Mouse (Mus musculus): ENCODE results near the gene Rab11fip3. TPM values are rescaled to one million over a fixed set of nuclear protein-coding genes. Genes with fewer than 3 reads are reported as not detected.
A peak's percentile ranks its signal among the peaks of the same experiment; 100 is the strongest.

Rab11fip3 gene
- polyA plus RNA-seq, 1 experiment from 2014 or later, result 31.0 TPM

DNA sequence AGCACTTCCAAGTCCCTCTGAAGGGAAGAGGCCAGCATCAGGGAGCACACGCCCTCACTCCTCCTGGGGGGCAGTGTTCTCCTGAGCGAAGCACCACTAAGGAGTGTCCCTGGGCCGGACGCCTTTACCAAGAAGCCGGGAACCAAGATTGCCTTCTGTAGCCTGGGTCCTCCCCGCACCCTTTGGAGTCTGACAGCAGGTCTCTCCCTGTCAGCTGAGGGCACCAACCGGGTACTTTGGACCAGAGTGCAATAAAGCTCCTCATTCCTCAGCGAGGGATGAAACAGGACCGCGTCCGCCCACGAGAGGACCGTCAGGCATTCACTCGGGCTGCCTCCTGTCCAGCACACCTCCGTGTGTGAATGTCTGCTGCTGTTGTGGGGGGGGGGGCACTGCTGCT lies 64.6 kb downstream of the Rab11fip3 start:
- WGBS, result 92% methylated on average over 15 of the region's 15 CpGs
- Histone ChIP-seq H3K9me3 (no peaks in the 10 kb centered on the region), H3K4me3 (no peak overlapping the region), H3K27me3 (no peaks in the 10 kb centered on the region), H3K4me1 (replicated peaks) (0 out of 2 replicates have a peak, but pooled peaks cover 2% of the 10 kb centered on the region), H3K27ac (replicated peaks) (no peak overlapping the region), H3K36me3 (peaks cover 37% of the 10 kb centered on the region), H3K4me2 (no peak overlapping the region), H3K9ac (no peak overlapping the region)
- ATAC-seq (ENCODE audit: low FRiP score, low read depth), result no peak

DNA sequence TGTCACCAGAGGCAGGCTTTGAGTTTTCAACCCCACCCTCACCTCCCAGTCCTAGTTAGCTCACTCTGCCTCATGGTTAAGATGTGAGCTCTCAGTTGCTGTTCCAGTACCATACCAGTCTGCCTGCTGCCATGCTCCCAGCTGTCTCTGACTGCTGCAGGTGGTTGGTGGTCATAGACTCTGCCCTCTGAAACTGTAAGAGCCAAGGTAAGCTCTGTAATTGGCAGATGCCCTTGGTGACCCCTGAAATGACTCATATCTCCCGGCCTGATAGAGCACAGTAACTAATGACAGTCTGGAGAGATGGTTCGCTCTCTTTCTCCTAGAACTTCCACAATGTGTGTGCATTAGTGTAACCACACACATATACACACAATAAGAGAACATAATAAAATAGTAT lies 65.5 kb downstream of the Rab11fip3 start:
- no peak overlapping the region for H3K27ac ChIP-seq (replicated peaks)
- H3K4me1 ChIP-seq (replicated peaks), result no peaks in the 10 kb centered on the region
- no peak overlapping the region for H3K4me2 ChIP-seq
- peaks cover 41% of the 10 kb centered on the region for H3K36me3 ChIP-seq
- no peaks in the 10 kb centered on the region for H3K9me3 ChIP-seq
- H3K4me3 ChIP-seq, result no peak overlapping the region
- H3K27me3 ChIP-seq, result no peaks in the 10 kb centered on the region
- WGBS, result 92% methylated on average over 2 of the region's 2 CpGs
- ATAC-seq (ENCODE audit: low FRiP score, low read depth), result no peak
- no peak overlapping the region for H3K9ac ChIP-seq

DNA sequence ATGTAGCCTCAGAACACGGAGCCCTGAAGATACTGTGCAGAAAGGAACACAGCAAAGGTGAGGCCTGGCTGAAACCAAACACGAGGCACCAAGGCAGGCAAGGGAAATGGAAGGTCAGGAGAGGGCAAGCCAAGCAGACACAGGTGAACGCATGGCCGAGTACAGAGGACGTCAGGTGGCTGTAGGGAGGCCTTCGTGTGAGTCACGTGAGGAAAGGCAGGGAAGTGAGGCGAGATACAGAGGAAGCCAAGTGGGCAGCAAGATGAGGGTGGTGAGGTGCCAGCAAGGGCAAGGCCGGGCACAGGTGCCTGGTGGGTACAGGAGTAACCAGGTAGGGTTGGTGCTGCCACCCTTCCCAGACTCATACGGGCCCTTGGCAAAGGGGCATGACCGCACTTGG lies 70.9 kb downstream of the Rab11fip3 start:
- Histone ChIP-seq H3K4me3 (no peak overlapping the region), H3K9me3 (no peaks in the 10 kb centered on the region), H3K27ac (replicated peaks) (no peak overlapping the region), H3K27me3 (no peaks in the 10 kb centered on the region), H3K36me3 (peaks cover 48% of the 10 kb centered on the region), H3K4me2 (no peak overlapping the region), H3K4me1 (replicated peaks) (no peaks in the 10 kb centered on the region), H3K9ac (no peak overlapping the region)
- 91% methylated on average over 11 of the region's 11 CpGs for WGBS
- ATAC-seq (ENCODE audit: low FRiP score, low read depth), result no peak

- H3K4me2 ChIP-seq, result no peak overlapping the region
- over 99% methylated on average over 3 of the region's 3 CpGs for WGBS
- H3K4me1 ChIP-seq (replicated peaks), result no peaks in the 10 kb centered on the region
- H3K4me3 ChIP-seq, result no peak overlapping the region
- no peaks in the 10 kb centered on the region for H3K9me3 ChIP-seq
- H3K27me3 ChIP-seq, result no peaks in the 10 kb centered on the region
- no peak overlapping the region for H3K27ac ChIP-seq (replicated peaks)
- no peak overlapping the region for H3K9ac ChIP-seq
- no peak for ATAC-seq (ENCODE audit: low FRiP score, low read depth)
- H3K36me3 ChIP-seq, result peaks cover 69% of the 10 kb centered on the region
Measured at GRCm38 (mm10) chr17:25993489-25993888, 75.9 kb downstream of the Rab11fip3 start.

- no peak overlapping the region for H3K9ac ChIP-seq
- no peak overlapping the region for H3K27ac ChIP-seq (replicated peaks)
- WGBS, result 97% methylated on average over 4 of the region's 4 CpGs
- no peaks in the 10 kb centered on the region for H3K9me3 ChIP-seq
- H3K4me3 ChIP-seq, result no peak overlapping the region
- ATAC-seq (ENCODE audit: low FRiP score, low read depth), result no peak
- H3K4me2 ChIP-seq, result no peak overlapping the region
- no peaks in the 10 kb centered on the region for H3K4me1 ChIP-seq (replicated peaks)
- peaks cover 58% of the 10 kb centered on the region for H3K36me3 ChIP-seq
- no peaks in the 10 kb centered on the region for H3K27me3 ChIP-seq
Measured at GRCm38 (mm10) chr17:25992274-25992673, 77.1 kb downstream of the Rab11fip3 start.

DNA sequence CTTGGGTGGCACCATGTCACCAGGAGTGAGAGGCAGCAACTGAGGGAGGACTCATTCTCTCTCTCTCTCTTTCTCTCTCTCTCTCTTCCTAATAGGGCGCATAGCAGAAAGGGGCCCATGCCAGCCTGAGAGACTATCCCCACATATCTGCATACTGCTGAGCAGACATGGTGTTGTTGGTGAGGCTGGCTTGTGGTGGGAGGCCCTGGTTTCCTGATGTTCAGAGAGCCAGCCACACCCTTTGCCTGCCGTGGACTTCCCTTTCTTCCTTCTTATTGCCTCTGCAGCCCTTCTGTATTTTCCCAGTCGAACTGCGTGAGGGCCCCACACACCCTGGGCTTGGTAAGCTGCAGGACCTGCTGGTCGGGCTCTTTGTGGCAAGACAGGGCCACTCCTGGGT lies 79.0 kb downstream of the Rab11fip3 start:
- no peak for ATAC-seq (ENCODE audit: low FRiP score, low read depth)
- 97% methylated on average over 5 of the region's 5 CpGs for WGBS

DNA sequence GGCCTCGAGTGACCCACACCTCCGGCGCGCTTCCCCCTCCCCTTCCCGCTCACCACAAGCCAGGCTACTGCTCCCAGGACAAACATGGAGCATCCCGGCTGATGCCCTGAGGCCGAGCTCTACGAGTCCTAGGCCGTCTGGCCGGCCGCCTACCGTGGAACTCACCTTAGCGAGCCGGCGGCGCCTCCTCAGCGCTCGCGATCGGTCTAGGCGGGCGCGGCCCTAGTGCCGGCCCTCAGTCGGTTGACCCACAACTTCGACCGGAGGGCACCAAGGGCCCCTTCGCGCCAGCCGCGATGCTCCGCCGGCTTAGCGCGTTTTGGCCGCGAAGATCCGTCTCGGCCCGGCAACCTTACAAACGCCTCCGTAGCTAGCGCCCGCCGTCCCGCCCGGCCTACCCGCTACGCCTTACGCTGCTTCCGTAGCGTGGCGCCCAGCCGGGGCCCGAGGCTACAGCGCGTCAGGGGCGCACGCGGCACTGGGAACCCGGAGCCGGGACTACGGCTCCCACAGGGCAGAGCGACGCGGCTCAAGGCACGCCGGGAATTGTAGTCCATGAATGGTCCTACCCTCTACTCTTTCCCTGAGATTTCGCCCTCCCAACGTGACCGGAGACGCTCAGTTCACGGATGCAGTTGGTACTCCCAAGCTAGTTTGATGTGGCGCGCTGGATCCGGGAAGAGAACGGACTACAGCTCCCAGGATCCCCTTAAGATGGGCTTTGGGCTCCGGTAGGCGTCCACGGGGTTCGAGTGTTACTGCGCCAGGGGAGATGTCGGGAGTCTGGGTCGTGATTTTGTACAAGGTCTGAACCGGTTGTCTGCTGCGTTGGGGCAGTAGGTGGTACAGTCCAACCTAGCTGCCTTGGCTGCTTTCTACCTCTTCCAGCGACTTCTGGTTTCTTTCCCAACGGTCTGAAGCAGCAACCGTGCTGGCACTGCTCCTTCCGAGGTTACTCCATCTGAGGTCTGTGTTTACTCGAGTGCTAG lies 83.8 kb downstream of the Rab11fip3 start, which contains the start of gene Capn15:
Gene Capn15 (minus strand): TSS at position 491 of the 989 bp plus-strand sequence.
- peak within 1 kb of the TSS; percentile 88 for H3K27ac ChIP-seq (replicated peaks)
- peak within 1 kb of the TSS; percentile 82 for H3K4me2 ChIP-seq
- peaks cover 37% of the 10 kb centered on the region for H3K4me1 ChIP-seq (replicated peaks)
- no peaks in the 10 kb centered on the region for H3K9me3 ChIP-seq
- no peaks in the 10 kb centered on the region for H3K27me3 ChIP-seq
- peak within 1 kb of the TSS; percentile 58 for H3K9ac ChIP-seq
- peaks cover 11% of the 10 kb centered on the region for H3K36me3 ChIP-seq
- peak within 1 kb of the TSS; percentile 77 for H3K4me3 ChIP-seq
- peak; percentile 99 for ATAC-seq (ENCODE audit: low FRiP score, low read depth)
- under 1% methylated on average over 91 of the region's 91 CpGs for WGBS

More for the DNA sequence above, 79.0 kb downstream of the Rab11fip3 start:
- no peak overlapping the region for H3K27ac ChIP-seq (replicated peaks)
- peaks cover 3% of the 10 kb centered on the region; the same call in 1 of the 2 replicates for H3K4me1 ChIP-seq (replicated peaks)
- H3K9me3 ChIP-seq, result no peaks in the 10 kb centered on the region
- H3K4me2 ChIP-seq, result no peak overlapping the region
- H3K9ac ChIP-seq, result no peak overlapping the region
- H3K27me3 ChIP-seq, result no peaks in the 10 kb centered on the region
- H3K36me3 ChIP-seq, result peaks cover 52% of the 10 kb centered on the region
- no peak overlapping the region for H3K4me3 ChIP-seq

GRCm38 (mm10) chr17:25984556-25985305 lies 84.6 kb downstream of the Rab11fip3 start:
- Histone ChIP-seq H3K9ac (peak overlapping the region; percentile 58), H3K4me2 (peak overlapping the region; percentile 82), H3K27ac (replicated peaks) (peak overlapping the region; percentile 88), H3K4me3 (peak overlapping the region; percentile 77), H3K9me3 (no peaks in the 10 kb centered on the region), H3K36me3 (peaks cover 3% of the 10 kb centered on the region), H3K4me1 (replicated peaks) (peaks cover 37% of the 10 kb centered on the region), H3K27me3 (no peaks in the 10 kb centered on the region)
- no peak for ATAC-seq (ENCODE audit: low FRiP score, low read depth)
- WGBS, result 13% methylated on average over 17 of the region's 17 CpGs

GRCm38 (mm10) chr17:25984066-25984465 lies 85.3 kb downstream of the Rab11fip3 start:
- peaks cover 37% of the 10 kb centered on the region for H3K4me1 ChIP-seq (replicated peaks)
- H3K4me3 ChIP-seq, result peak overlapping the region; percentile 77
- ATAC-seq (ENCODE audit: low FRiP score, low read depth), result no peak
- peak overlapping the region; percentile 58; the same call in 1 of the 2 replicates for H3K9ac ChIP-seq
- H3K4me2 ChIP-seq, result peak overlapping the region; percentile 82
- 100% methylated on average over 1 of the region's 1 CpGs for WGBS
- peak overlapping the region; percentile 88; the same call in 1 of the 2 replicates for H3K27ac ChIP-seq (replicated peaks)
- H3K27me3 ChIP-seq, result no peaks in the 10 kb centered on the region
- H3K36me3 ChIP-seq, result no peaks in the 10 kb centered on the region
- H3K9me3 ChIP-seq, result no peaks in the 10 kb centered on the region

DNA sequence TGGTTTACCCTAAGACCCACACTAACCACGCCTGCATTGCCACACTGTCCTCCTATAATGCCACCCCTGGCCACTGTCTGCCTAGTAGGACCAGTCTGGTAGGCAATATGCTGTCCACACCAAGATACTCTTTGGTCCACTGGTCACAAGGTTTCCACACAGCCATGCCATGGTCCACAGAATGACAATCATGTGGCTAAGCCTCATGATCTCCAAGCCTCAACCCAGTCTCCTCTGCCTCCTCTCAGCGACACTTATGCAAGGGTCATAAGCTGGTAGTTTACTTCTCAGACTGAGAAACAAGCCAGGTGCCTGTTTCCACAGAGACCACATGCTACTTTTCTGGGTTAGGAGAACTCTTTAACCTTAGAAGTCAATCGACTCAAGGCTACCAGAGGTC lies 86.4 kb downstream of the Rab11fip3 start:
- Histone ChIP-seq H3K9ac (no peak overlapping the region), H3K4me3 (no peak overlapping the region), H3K27me3 (no peaks in the 10 kb centered on the region), H3K9me3 (no peaks in the 10 kb centered on the region), H3K4me2 (no peak overlapping the region), H3K36me3 (no peaks in the 10 kb centered on the region), H3K27ac (replicated peaks) (no peak overlapping the region), H3K4me1 (replicated peaks) (peaks cover 37% of the 10 kb centered on the region)
- 97% methylated on average over 3 of the region's 3 CpGs for WGBS
- ATAC-seq (ENCODE audit: low FRiP score, low read depth), result no peak

DNA sequence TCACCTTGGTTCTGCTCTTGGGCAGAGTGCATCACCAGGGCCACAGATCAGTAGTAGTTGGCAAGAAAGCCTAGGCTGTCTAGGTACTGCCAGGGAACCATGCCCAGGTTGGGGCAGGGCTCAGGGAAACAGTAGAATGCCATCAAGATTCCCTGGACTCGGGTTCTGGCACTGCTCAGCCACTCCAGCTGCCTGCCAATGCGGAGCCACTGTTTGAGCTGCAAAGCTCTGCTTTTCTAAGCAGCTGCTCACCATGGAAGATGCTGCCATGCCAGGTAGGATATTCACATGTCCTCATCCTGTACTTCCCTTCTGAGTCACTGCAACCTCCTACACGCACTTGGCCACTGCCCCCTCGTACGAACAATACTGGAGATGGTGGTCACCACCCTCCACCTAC lies 88.5 kb downstream of the Rab11fip3 start:
- H3K4me3 ChIP-seq, result no peak overlapping the region
- H3K27me3 ChIP-seq, result no peaks in the 10 kb centered on the region
- 86% methylated on average over 5 of the region's 5 CpGs for WGBS
- H3K36me3 ChIP-seq, result no peaks in the 10 kb centered on the region
- ATAC-seq (ENCODE audit: low FRiP score, low read depth), result no peak
- H3K9me3 ChIP-seq, result no peaks in the 10 kb centered on the region
- no peak overlapping the region for H3K27ac ChIP-seq (replicated peaks)
- H3K4me1 ChIP-seq (replicated peaks), result peaks cover 34% of the 10 kb centered on the region
- H3K4me2 ChIP-seq, result no peak overlapping the region
- H3K9ac ChIP-seq, result no peak overlapping the region

All from hindbrain, embryonic 15.5 days (tissue).